Mouse (Mus musculus) CH12.LX (cell line): Measurements from ENCODE around the gene Cops4.

ENCODE experiments used
- CTCF ChIP-seq, 2 experiments: IDR thresholded peaks in 1 of 2; conservative IDR thresholded peaks in 1 of 2; 2 replicates each; pipeline ENCODE4 v1.5.1; 2011 to 2012; ENCODE audit warnings: low read depth in 2 of 2, low read length in 2 of 2, improper control_type of control experiment in 1 of 2, inconsistent platforms in 1 of 2, mild to moderate bottlenecking in 1 of 2, moderate library complexity in 1 of 2
- EP300 ChIP-seq: IDR thresholded peaks from 2 replicates; pipeline ENCODE4 v1.6.1; 2011; ENCODE audit warnings: low read length, improper control_type of control experiment
- HCFC1 ChIP-seq: IDR thresholded peaks from 2 replicates; pipeline ENCODE4 v1.6.1; 2012; ENCODE audit warnings: low read depth, mild to moderate bottlenecking, inconsistent platforms, low read length, improper control_type of control experiment
- MXI1 ChIP-seq: IDR thresholded peaks from 2 replicates; pipeline ENCODE4 v1.6.1; 2011; ENCODE audit warnings: mild to moderate bottlenecking, low read depth, low read length, improper control_type of control experiment
- POLR2A ChIP-seq: IDR thresholded peaks from 2 replicates; pipeline ENCODE4 v1.6.1; 2011; ENCODE audit warnings: low read depth, mild to moderate bottlenecking, improper control_type of control experiment, low read length
- POLR2AphosphoS2 ChIP-seq: IDR thresholded peaks from 2 replicates; pipeline ENCODE4 v1.6.1; 2011; ENCODE audit warnings: low read depth, low read length, improper control_type of control experiment
- RCOR1 ChIP-seq: conservative IDR thresholded peaks from 2 replicates; pipeline ENCODE4 v1.6.1; 2012; ENCODE audit warnings: low read depth, mild to moderate bottlenecking, inconsistent platforms, low read length, improper control_type of control experiment
- TBP ChIP-seq: conservative IDR thresholded peaks from 2 replicates; pipeline ENCODE4 v1.6.1; 2011; ENCODE audit warnings: low read depth, low read length, improper control_type of control experiment
- TCF12 ChIP-seq: IDR thresholded peaks from 2 replicates; pipeline ENCODE4 v1.6.1; 2014; ENCODE audit warnings: low read depth, mild to moderate bottlenecking, inconsistent platforms, low read length, improper control_type of control experiment
- USF1 ChIP-seq: IDR thresholded peaks from 2 replicates; pipeline ENCODE4 v1.6.1; 2014; ENCODE audit warnings: low read depth, mild to moderate bottlenecking, inconsistent platforms, low read length, improper control_type of control experiment
- ZC3H11A ChIP-seq: IDR thresholded peaks from 2 replicates; pipeline ENCODE4 v1.6.1; 2012; ENCODE audit warnings: low read depth, mild to moderate bottlenecking, inconsistent platforms, low read length, improper control_type of control experiment

GRCm38 (mm10) chr5:100569997-100570595 lies 52.0 kb downstream of the Cops4 start:
- TF ChIP-seq TCF12 (peak; percentile 32; the same call in 1 of the 2 replicates), USF1 (peak; percentile 39), EP300 (peak; percentile 37; the same call in 1 of the 2 replicates), MXI1 (no peak), HCFC1 (no peak), RCOR1 (no peak), POLR2A (no peak), ZC3H11A (no peak), POLR2AphosphoS2 (0 out of 2 replicates have a peak, but pooled peaks have one; percentile 6), CTCF (conservative IDR thresholded peaks at IDR 0.05 in 1 of 2, IDR thresholded peaks at IDR 0.05 in 1 of 2; ENCODE audit: low read depth in 2 of 2, low read length in 2 of 2) (no peak), TBP (no peak)
